In the genomic region with DNA sequence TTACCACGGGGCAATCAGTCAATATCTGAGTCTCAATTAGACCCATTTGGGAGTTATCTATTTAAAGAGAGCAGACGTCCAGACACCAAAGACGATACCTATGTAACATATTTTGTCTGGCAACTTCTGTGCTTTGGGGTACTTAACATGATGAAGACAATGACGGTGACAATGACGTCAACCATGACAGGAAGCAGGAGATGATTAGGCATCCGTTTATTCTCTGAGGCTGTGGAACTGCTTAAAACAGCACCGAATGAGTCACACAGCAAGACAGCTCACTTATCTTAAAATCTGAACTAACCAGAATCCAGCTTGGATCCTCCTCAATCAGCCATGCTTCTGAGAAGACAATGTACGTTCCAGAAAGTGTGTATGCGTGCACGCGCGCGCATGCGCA, we compare ENCODE assay signal across 11 mouse cellular contexts. TPM values are rescaled to one million over a fixed set of nuclear protein-coding genes. Genes with fewer than 3 reads are reported as not detected.
DNase-seq lines count a peak whose midpoint lies in the region; ATAC-seq lines count a peak whose summit lies in the region.
"Had no signal": no experiment of that assay in that cellular context is flagged by ENCODE, and none has a peak within 500 bp of the region (broad histone marks: within the 10 kb centered on the region; RNA-seq: fewer than 3 reads in every experiment).

No protein-coding gene starts in this region.

- intact Hi-C loops in heart, postnatal 36 days (cut with DNase I), result loop anchor here (5.0 kb wide), 2 partner anchors 39 to 134 kb away; no protein-coding TSS in a partner anchor

- no peak overlapping the region for H3K9ac ChIP-seq in heart, embryonic 11.5 days (ENCODE audit: low read depth, low read length)
- no peak overlapping the region for H3K9ac ChIP-seq in neural tube, embryonic 15.5 days (replicated peaks)
- no peak overlapping the region for H3K9ac ChIP-seq in embryonic facial prominence, embryonic 14.5 days (ENCODE audit: low read depth, low read length)
- no peak overlapping the region for H3K9ac ChIP-seq in stomach, embryonic 16.5 days (ENCODE audit: low read length)

- no peak overlapping the region for H3K4me3 ChIP-seq in heart, embryonic 11.5 days (ENCODE audit: low read depth, low read length)
- H3K4me3 ChIP-seq in neural tube, embryonic 15.5 days (replicated peaks), result no peak overlapping the region
- H3K4me3 ChIP-seq in embryonic facial prominence, embryonic 14.5 days (ENCODE audit: low read depth, low read length), result no peak overlapping the region
- H3K4me3 ChIP-seq in stomach, embryonic 16.5 days (replicated peaks; ENCODE audit: low read length), result no peak overlapping the region

- DNase-seq in heart, postnatal 36 days, result no peak
- DNase-seq in neural tube, embryonic 10.5 days (ENCODE audit: extremely low spot score, low spot score), result no peak
- DNase-seq in embryonic facial prominence, embryonic 14.5 days (ENCODE audit: low spot score), result no peak
- no peak for DNase-seq in B cell, adult 2 months
- DNase-seq in spleen, postnatal 4 days (ENCODE audit: low spot score in 2 of 2), result no peak
- DNase-seq: embryo, embryonic 11 days had no signal

- WGBS in heart, embryonic 11.5 days (ENCODE audit: insufficient replicate concordance), result 60% methylated on average over 14 of the region's 14 CpGs
- 82% methylated on average over 14 of the region's 14 CpGs for WGBS in neural tube, embryonic 15.5 days
- WGBS in embryonic facial prominence, embryonic 14.5 days, result 78% methylated on average over 14 of the region's 14 CpGs
- WGBS in stomach, embryonic 16.5 days, result 68% methylated on average over 14 of the region's 14 CpGs

- H3K27ac ChIP-seq in heart, embryonic 11.5 days (ENCODE audit: low read depth, low read length), result 0 out of 2 replicates have a peak overlapping the region, but pooled peaks have one; percentile 93
- H3K27ac ChIP-seq in neural tube, embryonic 15.5 days (replicated peaks), result 0 out of 2 replicates have a peak overlapping the region, but pooled peaks have one; percentile 89
- H3K27ac ChIP-seq in embryonic facial prominence, embryonic 14.5 days (replicated peaks; ENCODE audit: low read depth, low read length), result peak overlapping the region; percentile 96
- H3K27ac ChIP-seq in stomach, embryonic 16.5 days (ENCODE audit: low read length), result peak overlapping the region; percentile 96; the same call in 1 of the 2 replicates

- H3K9me3 ChIP-seq in heart, embryonic 11.5 days (replicated peaks; ENCODE audit: control insufficient read depth, low read length), result no peaks in the 10 kb centered on the region; the same call in 1 of the 2 replicates
- no peaks in the 10 kb centered on the region for H3K9me3 ChIP-seq in neural tube, embryonic 15.5 days (replicated peaks)
- no peaks in the 10 kb centered on the region for H3K9me3 ChIP-seq in embryonic facial prominence, embryonic 14.5 days (ENCODE audit: control insufficient read depth, low read length)
- H3K9me3 ChIP-seq in stomach, embryonic 16.5 days (replicated peaks; ENCODE audit: control insufficient read depth, low read length), result no peaks in the 10 kb centered on the region

- H3K4me1 ChIP-seq in heart, embryonic 11.5 days (ENCODE audit: control insufficient read depth, insufficient read depth, low read length), result peaks cover 44% of the 10 kb centered on the region
- H3K4me1 ChIP-seq in neural tube, embryonic 15.5 days, result peaks cover 49% of the 10 kb centered on the region
- H3K4me1 ChIP-seq in embryonic facial prominence, embryonic 14.5 days (ENCODE audit: control insufficient read depth, insufficient read depth, low read length), result peaks cover 30% of the 10 kb centered on the region
- H3K4me1 ChIP-seq in stomach, embryonic 16.5 days (ENCODE audit: control insufficient read depth, insufficient read depth, low read length), result peaks cover 38% of the 10 kb centered on the region

- no peaks in the 10 kb centered on the region for H3K27me3 ChIP-seq in heart, embryonic 11.5 days (ENCODE audit: control insufficient read depth, insufficient read depth, low read length)
- H3K27me3 ChIP-seq in neural tube, embryonic 15.5 days (replicated peaks), result no peaks in the 10 kb centered on the region
- no peaks in the 10 kb centered on the region for H3K27me3 ChIP-seq in embryonic facial prominence, embryonic 14.5 days (replicated peaks; ENCODE audit: control insufficient read depth, insufficient read depth, low read length)
- H3K27me3 ChIP-seq in stomach, embryonic 16.5 days (ENCODE audit: control insufficient read depth, insufficient read depth, low read length), result no peaks in the 10 kb centered on the region
- H3K27me3 ChIP-seq: Patski had no signal

- no peak overlapping the region for H3K4me2 ChIP-seq in heart, embryonic 11.5 days
- no peak overlapping the region for H3K4me2 ChIP-seq in neural tube, embryonic 15.5 days
- no peak overlapping the region for H3K4me2 ChIP-seq in embryonic facial prominence, embryonic 14.5 days (ENCODE audit: low read depth, low read length)
- no peak overlapping the region for H3K4me2 ChIP-seq in stomach, embryonic 16.5 days (ENCODE audit: low read depth, low read length)

- H3K36me3 ChIP-seq in heart, embryonic 11.5 days (ENCODE audit: control insufficient read depth, insufficient read depth, low read length), result no peaks in the 10 kb centered on the region
- H3K36me3 ChIP-seq in neural tube, embryonic 15.5 days, result no peaks in the 10 kb centered on the region
- H3K36me3 ChIP-seq in embryonic facial prominence, embryonic 14.5 days (ENCODE audit: control insufficient read depth, insufficient read depth, low read length), result no peaks in the 10 kb centered on the region
- no peaks in the 10 kb centered on the region for H3K36me3 ChIP-seq in stomach, embryonic 16.5 days (ENCODE audit: control insufficient read depth, insufficient read depth, low read length)

- ATAC-seq in heart, embryonic 11.5 days (replicated peaks; ENCODE audit: insufficient number of reproducible peaks, low FRiP score, low TSS enrichment), result no peak
- ATAC-seq in neural tube, embryonic 15.5 days (ENCODE audit: low FRiP score), result no peak
- ATAC-seq in embryonic facial prominence, embryonic 14.5 days (ENCODE audit: low read depth), result no peak
- ATAC-seq in stomach, embryonic 16.5 days (ENCODE audit: insufficient read depth, low FRiP score), result no peak
- ATAC-seq: forebrain, embryonic 16.5 days; Patski had no signal

RNA-seq across cellular contexts. Expression of a gene that starts 56.8 kb away (rescaled TPM):
- polyA plus RNA-seq in heart, embryonic 11.5 days (2014; fragmentation: Nextera tagmentation; extraction: Ambion mirVana), result 2.1 and 2.6 TPM in 2 replicates
- total RNA-seq in heart, postnatal 36 days (2021), result 1 to 10 TPM; 1.8 to 5.0 TPM
- polyA plus RNA-seq in neural tube, embryonic 15.5 days (2015; fragmentation: Nextera tagmentation; extraction: Ambion mirVana), result 7.6 and 8.3 TPM in 2 replicates
- 4.8 and 5.1 TPM in 2 replicates for polyA plus RNA-seq in embryonic facial prominence, embryonic 14.5 days (2014; fragmentation: Nextera tagmentation; extraction: Ambion mirVana)
- polyA plus RNA-seq in stomach, embryonic 16.5 days (2015; fragmentation: Nextera tagmentation; extraction: Ambion mirVana), result 4.7 and 5.0 TPM in 2 replicates
